Mouse (Mus musculus) neural tube, embryonic 14.5 days (tissue): ENCODE results near the gene Trmo. TPM values are rescaled to one million over a fixed set of nuclear protein-coding genes. Genes with fewer than 3 reads are reported as not detected.
A peak's percentile ranks its signal among the peaks of the same experiment; 100 is the strongest.

Experiments used
- ATAC-seq: fragments of 200-750 bp; cut with Nextera tagmentation; 2 replicates; pipeline ENCODE4 v1.8.0; 2017; ENCODE audit warnings: low read depth, mild to moderate bottlenecking, moderate TSS enrichment, moderate library complexity
- H3K27ac ChIP-seq: fragments of 300-500 bp; sonication (generic); 2 replicates; pipeline ENCODE4 v1.5.1; 2014; ENCODE audit warnings: low read depth, mild to moderate bottlenecking, control low read depth, low read length, moderate library complexity, mixed read lengths
- H3K27me3 ChIP-seq: fragments of 300-500 bp; sonication (generic); 2 replicates; pipeline ENCODE4 v1.6.1; 2014; ENCODE audit warnings: low read length; ENCODE audit not compliant: control insufficient read depth, insufficient read depth
- H3K36me3 ChIP-seq: fragments of 300-500 bp; sonication (generic); 2 replicates; pipeline ENCODE4 v1.6.1; 2014; ENCODE audit warnings: low read length, mixed read lengths; ENCODE audit not compliant: control insufficient read depth, insufficient read depth
- H3K4me1 ChIP-seq: fragments of 300-500 bp; sonication (generic); 2 replicates; pipeline ENCODE4 v1.6.1; 2014; ENCODE audit warnings: low read length; ENCODE audit not compliant: control insufficient read depth, insufficient read depth
- H3K4me2 ChIP-seq: fragments of 300-500 bp; sonication (generic); 2 replicates; pipeline ENCODE4 v1.6.1; 2014; ENCODE audit warnings: mild to moderate bottlenecking, low read depth, low read length, control low read depth
- H3K4me3 ChIP-seq: fragments of 300-500 bp; sonication (generic); 2 replicates; pipeline ENCODE4 v1.5.1; 2014; ENCODE audit warnings: low read depth, low read length, control low read depth, mixed read lengths
- H3K9ac ChIP-seq: fragments of 300-500 bp; sonication (generic); replicated peaks from 2 replicates; pipeline ENCODE4 v1.6.1; 2014; ENCODE audit warnings: low read depth, mild to moderate bottlenecking, control low read depth, low read length, mixed read lengths
- H3K9me3 ChIP-seq: fragments of 300-500 bp; sonication (generic); 2 replicates; pipeline ENCODE4 v1.6.1; 2016; ENCODE audit warnings: low read length; ENCODE audit not compliant: control insufficient read depth
- WGBS: fragments of 180-500 bp; shearing (Covaris S2); extraction: QIAGEN DNeasy Blood & Tissue Kit; methylation state at CpG from one replicate; pipeline ENCODE4 v1.1.7; 2014; 5-methylcytosine and 5-hydroxymethylcytosine counted together
- polyA plus RNA-seq: library from polyadenylated mRNA; unstranded; fragments of >200 nt; fragmentation: Nextera tagmentation; extraction: Ambion mirVana; gene quantifications from 2 replicates; pipeline ENCODE4 v1.2.1, GENCODE M21; 2014

Gene Trmo
- polyA plus RNA-seq, 1 experiment from 2014 or later, result 9.7 TPM

DNA sequence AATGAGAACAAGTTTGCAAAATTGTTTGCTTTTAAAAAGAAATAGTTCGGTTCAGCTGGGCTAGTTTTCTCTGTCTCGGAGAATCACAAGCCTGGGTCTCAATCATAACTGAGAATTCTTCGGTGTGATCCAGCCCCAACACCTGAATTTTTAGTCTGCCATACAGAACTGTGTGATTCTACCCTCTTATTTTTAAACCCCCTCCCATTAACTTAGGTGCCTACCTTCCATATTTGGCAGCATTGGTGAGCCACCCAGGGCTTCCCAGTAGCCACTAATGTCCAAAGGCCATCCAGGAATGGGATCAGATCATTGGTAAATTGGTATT lies 43.5 kb downstream of the Trmo start:
- H3K27ac ChIP-seq, result no peak overlapping the region
- no peaks in the 10 kb centered on the region for H3K4me1 ChIP-seq
- 16% methylated on average over 3 of the region's 3 CpGs for WGBS
- no peak overlapping the region for H3K4me3 ChIP-seq
- no peak overlapping the region for H3K4me2 ChIP-seq
- no peak for ATAC-seq
- H3K9me3 ChIP-seq, result no peaks in the 10 kb centered on the region
- no peak overlapping the region for H3K9ac ChIP-seq
- no peaks in the 10 kb centered on the region for H3K36me3 ChIP-seq
- H3K27me3 ChIP-seq, result peaks cover 73% of the 10 kb centered on the region

DNA sequence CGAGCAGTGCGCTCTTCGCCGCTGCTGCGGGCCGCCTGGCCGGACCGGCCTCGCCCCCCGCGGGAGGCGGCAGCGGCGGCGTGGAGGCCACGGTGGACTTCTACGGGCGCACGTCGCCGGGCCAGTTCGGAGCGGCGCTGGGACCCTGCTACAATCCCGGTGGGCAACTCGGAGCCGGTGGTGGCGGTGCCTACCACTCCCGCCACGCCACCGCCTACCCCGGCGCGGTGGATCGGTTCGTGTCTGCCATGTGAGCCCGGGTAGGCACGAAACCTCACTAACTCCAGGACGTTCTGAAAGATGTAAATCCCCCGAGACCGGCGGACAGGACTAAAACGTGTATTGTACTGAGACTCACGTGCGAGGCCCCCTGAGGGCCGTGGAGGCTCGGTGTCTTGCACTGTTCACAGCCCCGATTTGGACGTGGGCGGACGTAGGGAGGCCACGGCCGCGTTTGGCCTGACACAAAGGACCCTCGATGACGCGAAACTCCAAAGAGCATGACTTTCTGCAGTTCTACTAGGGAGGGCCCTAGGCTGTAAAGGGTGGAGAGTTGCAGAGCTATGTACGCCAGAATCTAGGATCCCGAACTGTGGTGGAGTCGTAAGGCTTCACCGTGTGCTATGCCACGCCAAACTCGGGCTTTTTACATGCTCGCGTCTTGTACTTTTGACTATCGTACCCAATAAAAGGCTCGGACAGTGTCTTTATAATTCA lies 44.0 kb downstream of the Trmo start:
- peak overlapping the region; percentile 29; the same call in 1 of the 2 replicates for H3K4me3 ChIP-seq
- H3K4me2 ChIP-seq, result no peak overlapping the region; the same call in 1 of the 2 replicates
- no peak overlapping the region for H3K27ac ChIP-seq
- H3K27me3 ChIP-seq, result peaks cover 73% of the 10 kb centered on the region
- no peak for ATAC-seq
- no peak overlapping the region for H3K9ac ChIP-seq
- no peaks in the 10 kb centered on the region for H3K4me1 ChIP-seq
- H3K36me3 ChIP-seq, result no peaks in the 10 kb centered on the region
- H3K9me3 ChIP-seq, result no peaks in the 10 kb centered on the region
- 2% methylated on average over 66 of the region's 67 CpGs for WGBS

DNA sequence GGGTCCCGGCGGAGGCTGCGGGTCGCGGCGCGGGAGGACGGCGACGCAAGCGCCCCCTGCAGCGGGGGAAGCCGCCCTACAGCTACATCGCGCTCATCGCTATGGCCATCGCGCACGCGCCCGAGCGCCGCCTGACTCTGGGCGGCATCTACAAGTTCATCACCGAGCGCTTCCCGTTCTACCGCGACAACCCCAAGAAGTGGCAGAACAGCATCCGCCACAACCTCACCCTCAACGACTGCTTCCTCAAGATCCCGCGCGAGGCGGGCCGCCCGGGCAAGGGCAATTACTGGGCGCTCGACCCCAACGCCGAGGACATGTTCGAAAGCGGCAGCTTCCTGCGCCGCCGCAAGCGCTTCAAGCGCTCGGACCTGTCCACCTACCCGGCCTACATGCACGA lies 44.9 kb downstream of the Trmo start:
- ATAC-seq, result peak; percentile 70; the same call in 1 of the 2 replicates
- 1% methylated on average over 50 of the region's 51 CpGs for WGBS
- H3K4me1 ChIP-seq, result no peaks in the 10 kb centered on the region

DNA sequence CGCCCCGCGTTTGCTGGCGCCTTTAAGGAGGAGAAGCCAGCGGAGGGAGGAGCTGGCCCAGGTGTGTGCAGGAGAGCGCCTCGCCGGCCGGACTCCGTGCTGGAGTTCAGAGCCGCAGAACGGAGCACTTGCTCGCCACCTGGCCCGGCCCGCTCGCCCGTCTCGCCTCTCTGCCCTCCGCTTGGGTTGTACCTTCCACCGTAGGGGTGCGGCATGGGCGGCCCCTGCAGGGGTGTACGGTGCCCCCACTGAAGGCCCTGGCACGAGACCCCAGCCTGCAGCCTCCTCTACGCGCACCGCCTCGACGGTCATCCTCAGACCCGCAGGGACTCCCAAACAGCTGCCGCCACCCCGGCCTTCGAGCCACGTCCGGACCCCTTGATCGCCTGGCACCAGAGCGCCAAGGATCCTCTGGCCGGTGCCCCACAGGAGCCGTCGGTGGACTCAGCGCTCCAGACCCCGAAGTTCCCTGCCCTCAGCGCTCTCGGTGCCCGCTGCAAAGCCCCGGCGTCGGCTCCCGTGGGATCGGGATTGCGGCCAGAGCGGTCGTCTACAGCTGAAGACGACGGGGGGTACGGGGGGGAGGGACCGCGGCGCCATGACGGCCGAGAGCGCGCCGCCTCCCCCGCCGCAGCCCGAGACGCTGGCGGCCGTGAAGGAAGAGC lies 45.5 kb downstream of the Trmo start, which contains the start of gene Foxe1:
TSS of gene Foxe1 (plus strand) at position 14 of the 665 bp plus-strand sequence.
- 1% methylated on average over 66 of the region's 70 CpGs for WGBS
- Histone ChIP-seq H3K27ac (no peak within 1 kb of the TSS), H3K4me2 (peak within 1 kb of the TSS; percentile 43), H3K9ac (no peak within 1 kb of the TSS), H3K9me3 (no peaks in the 10 kb centered on the region), H3K36me3 (no peaks in the 10 kb centered on the region), H3K4me3 (peak within 1 kb of the TSS; percentile 29), H3K27me3 (peaks cover 73% of the 10 kb centered on the region), H3K4me1 (no peaks in the 10 kb centered on the region)
- peak; percentile 29; the same call in 1 of the 2 replicates for ATAC-seq

More for the DNA sequence above, 44.9 kb downstream of the Trmo start:
- peak overlapping the region; percentile 43 for H3K4me2 ChIP-seq
- no peak overlapping the region for H3K27ac ChIP-seq
- H3K9me3 ChIP-seq, result no peaks in the 10 kb centered on the region
- no peak overlapping the region for H3K9ac ChIP-seq
- peaks cover 71% of the 10 kb centered on the region for H3K27me3 ChIP-seq
- H3K36me3 ChIP-seq, result no peaks in the 10 kb centered on the region
- H3K4me3 ChIP-seq, result peak overlapping the region; percentile 29

DNA sequence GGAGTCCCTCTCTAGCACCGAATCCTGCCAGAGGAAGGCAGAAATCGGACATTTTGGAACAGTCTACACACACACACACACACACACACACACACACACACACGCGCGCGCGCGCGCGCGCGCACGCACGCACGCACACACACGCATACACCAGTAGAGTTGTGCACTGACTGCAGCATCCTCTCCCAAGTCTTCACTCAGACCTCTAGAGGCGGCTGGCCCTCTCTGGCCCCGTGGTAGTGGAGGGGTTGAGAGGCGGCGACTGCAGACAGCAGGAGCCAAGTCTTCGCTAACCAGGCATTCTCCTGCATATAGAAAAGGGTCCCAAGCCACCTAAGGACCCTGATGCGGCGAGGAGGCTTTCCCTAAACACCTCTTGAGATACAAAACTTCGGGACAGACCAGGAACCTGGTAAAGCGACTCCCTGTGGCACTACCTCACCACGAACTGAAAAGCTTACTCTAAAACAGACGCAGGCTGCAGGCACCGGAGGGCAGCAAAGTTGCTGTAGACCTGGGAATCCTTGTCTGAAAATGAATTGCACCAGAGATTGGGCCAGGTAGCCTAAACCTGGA lies 46.4 kb downstream of the Trmo start:
- H3K4me2 ChIP-seq, result no peak overlapping the region; the same call in 1 of the 2 replicates
- ATAC-seq, result 0 out of 2 replicates have a peak, but pooled peaks have one; percentile 29

DNA sequence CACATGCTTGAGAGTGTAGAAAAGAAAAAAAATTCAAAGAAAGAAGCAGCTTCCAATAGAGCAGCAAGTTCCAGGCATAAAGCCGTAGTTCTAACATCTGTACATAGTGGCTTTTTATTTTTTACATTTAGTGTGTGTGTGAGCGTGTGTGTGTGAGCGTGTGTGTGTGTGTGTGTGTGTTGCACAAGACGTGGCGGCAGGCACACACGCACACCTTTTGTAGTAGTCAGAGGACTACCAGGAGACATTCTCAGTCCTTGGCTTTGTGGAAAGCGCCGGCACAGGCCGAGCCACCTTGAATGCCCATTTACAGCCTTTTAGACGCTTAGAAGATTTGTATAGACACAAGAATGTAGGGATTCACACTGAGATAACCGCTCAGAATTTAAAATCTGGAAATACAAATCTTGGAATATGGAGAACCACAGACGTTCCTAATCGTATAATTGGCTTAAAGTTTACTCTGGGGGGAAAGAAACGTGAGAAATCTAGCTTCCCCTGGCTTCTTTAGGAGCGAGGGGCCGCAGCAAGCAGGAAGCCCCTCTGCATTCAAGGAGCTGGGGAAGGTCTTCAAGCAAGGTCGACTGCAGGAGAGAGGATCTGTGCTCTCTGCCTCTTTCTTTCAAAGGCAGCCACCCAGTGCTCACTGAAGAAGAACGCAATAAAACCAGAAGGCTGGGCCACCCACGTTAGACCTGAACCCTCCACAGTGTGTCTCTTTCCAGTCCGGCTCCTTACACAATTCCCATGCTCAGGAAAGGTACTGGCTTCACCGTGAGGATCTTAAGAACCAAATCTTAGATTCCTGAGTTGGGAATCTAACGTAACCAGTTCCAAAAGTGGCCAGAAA lies 47.2 kb downstream of the Trmo start:
- no peak overlapping the region for H3K9ac ChIP-seq
- no peak overlapping the region for H3K4me2 ChIP-seq
- H3K36me3 ChIP-seq, result no peaks in the 10 kb centered on the region
- H3K27ac ChIP-seq, result no peak overlapping the region
- H3K4me1 ChIP-seq, result no peaks in the 10 kb centered on the region
- no peak overlapping the region for H3K4me3 ChIP-seq
- peaks cover 86% of the 10 kb centered on the region for H3K27me3 ChIP-seq
- ATAC-seq, result no peak
- H3K9me3 ChIP-seq, result no peaks in the 10 kb centered on the region
- WGBS, result 6% methylated on average over 22 of the region's 22 CpGs

More for the DNA sequence above, 46.4 kb downstream of the Trmo start:
- no peaks in the 10 kb centered on the region for H3K9me3 ChIP-seq
- no peak overlapping the region for H3K27ac ChIP-seq
- H3K4me1 ChIP-seq, result no peaks in the 10 kb centered on the region
- no peak overlapping the region for H3K4me3 ChIP-seq
- H3K27me3 ChIP-seq, result peaks cover 82% of the 10 kb centered on the region
- H3K9ac ChIP-seq, result no peak overlapping the region
- 2% methylated on average over 16 of the region's 28 CpGs for WGBS
- no peaks in the 10 kb centered on the region for H3K36me3 ChIP-seq

DNA sequence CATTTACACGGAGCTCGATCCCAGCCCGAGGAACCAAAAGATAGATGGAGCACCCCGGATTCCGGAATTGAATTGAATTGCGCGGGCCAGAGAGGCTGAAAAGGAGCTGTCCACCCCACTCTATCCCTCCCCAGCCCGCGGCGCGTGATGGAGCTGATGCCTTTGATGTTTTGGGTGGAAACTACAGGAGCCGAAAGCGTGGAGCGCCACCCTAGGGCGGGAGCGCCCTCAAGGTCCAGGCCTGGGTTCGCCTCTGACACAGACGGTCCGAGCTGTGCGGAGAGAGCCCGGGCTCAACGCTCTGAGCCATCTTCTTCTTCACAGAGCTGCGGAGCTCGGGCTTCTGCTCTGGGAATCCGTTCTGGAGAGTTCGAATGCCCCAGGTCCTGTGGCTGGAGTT lies 49.7 kb downstream of the Trmo start:
- ATAC-seq, result no peak
- Histone ChIP-seq H3K4me2 (no peak overlapping the region), H3K9me3 (no peaks in the 10 kb centered on the region), H3K4me1 (no peaks in the 10 kb centered on the region), H3K9ac (no peak overlapping the region), H3K4me3 (no peak overlapping the region), H3K27me3 (peaks cover 73% of the 10 kb centered on the region), H3K27ac (no peak overlapping the region), H3K36me3 (no peaks in the 10 kb centered on the region)
- under 1% methylated on average over 26 of the region's 26 CpGs for WGBS

DNA sequence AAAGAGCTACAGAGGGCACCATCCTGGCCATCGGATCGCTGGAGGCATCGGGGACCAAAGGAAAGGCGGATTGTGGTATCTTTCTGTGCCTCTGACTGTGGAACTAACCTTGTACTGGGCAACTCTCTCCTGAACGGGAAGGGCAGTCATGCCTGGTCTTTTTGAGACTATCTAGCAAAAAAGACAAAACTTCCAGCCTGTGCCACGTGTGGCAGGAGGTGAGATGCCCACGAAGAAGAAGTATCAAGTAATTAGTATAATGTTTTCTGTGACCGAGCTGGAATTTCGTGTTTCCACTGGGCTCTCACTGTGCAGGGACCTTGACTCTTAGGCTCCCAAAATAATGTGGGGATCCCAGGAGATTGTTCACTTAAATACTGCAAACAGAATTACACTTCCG lies 50.2 kb downstream of the Trmo start:
- peaks cover 67% of the 10 kb centered on the region for H3K27me3 ChIP-seq
- H3K9ac ChIP-seq, result no peak overlapping the region
- no peaks in the 10 kb centered on the region for H3K4me1 ChIP-seq
- ATAC-seq, result no peak
- H3K4me3 ChIP-seq, result no peak overlapping the region
- H3K36me3 ChIP-seq, result no peaks in the 10 kb centered on the region
- no peak overlapping the region for H3K4me2 ChIP-seq
- H3K27ac ChIP-seq, result no peak overlapping the region
- WGBS, result 11% methylated on average over 10 of the region's 10 CpGs
- H3K9me3 ChIP-seq, result no peaks in the 10 kb centered on the region
